Mouse (Mus musculus) stomach, postnatal 0 days (tissue): ENCODE data around the gene Rcor2. TPM values are rescaled to one million over a fixed set of nuclear protein-coding genes. Genes with fewer than 3 reads are reported as not detected.

Experiments used
- ATAC-seq: fragments of 200-750 bp; cut with Nextera tagmentation; 2 replicates; pipeline ENCODE4 v1.8.0; 2017; ENCODE audit not compliant: low FRiP score, low TSS enrichment
- DNase-seq: peaks from one replicate; pipeline ENCODE4 v3.0.0-alpha.2; 2016; ENCODE audit warnings: low spot score
- H3K27ac ChIP-seq: fragments of 300-500 bp; sonication (generic); replicated peaks from 2 replicates; pipeline ENCODE4 v1.5.1; 2014; ENCODE audit warnings: mild to moderate bottlenecking, control low read depth
- H3K27me3 ChIP-seq: fragments of 300-500 bp; sonication (generic); 2 replicates; pipeline ENCODE4 v1.6.1; 2014; ENCODE audit warnings: low read length; ENCODE audit not compliant: control insufficient read depth, insufficient read depth
- H3K36me3 ChIP-seq: fragments of 300-500 bp; sonication (generic); 2 replicates; pipeline ENCODE4 v1.6.1; 2014; ENCODE audit warnings: low read length, mixed read lengths; ENCODE audit not compliant: control insufficient read depth, insufficient read depth
- H3K4me1 ChIP-seq: fragments of 300-500 bp; sonication (generic); replicated peaks from 2 replicates; pipeline ENCODE4 v1.6.1; 2014; ENCODE audit warnings: antibody characterized with exemption; ENCODE audit not compliant: control insufficient read depth, insufficient read depth
- H3K4me2 ChIP-seq: fragments of 300-500 bp; sonication (generic); replicated peaks from 2 replicates; pipeline ENCODE4 v1.6.1; 2014; ENCODE audit warnings: low read depth, mild to moderate bottlenecking, control low read depth, moderate library complexity
- H3K4me3 ChIP-seq: fragments of 300-500 bp; sonication (generic); 2 replicates; pipeline ENCODE4 v1.5.1; 2014; ENCODE audit warnings: low read depth, low read length, control low read depth
- H3K9ac ChIP-seq: fragments of 300-500 bp; sonication (generic); 2 replicates; pipeline ENCODE4 v1.6.1; 2014; ENCODE audit warnings: mild to moderate bottlenecking, low read length, control low read depth, mixed read lengths
- H3K9me3 ChIP-seq: fragments of 300-500 bp; sonication (generic); 2 replicates; pipeline ENCODE4 v1.6.1; 2016; ENCODE audit warnings: low read length; ENCODE audit not compliant: control insufficient read depth
- CTCF ChIP-seq: IDR thresholded peaks from 2 replicates; pipeline ENCODE4 v1.5.1; 2016; ENCODE audit warnings: antibody characterized with exemption, low read depth, mild to moderate bottlenecking, moderate library complexity
- EP300 ChIP-seq: optimal IDR thresholded peaks from 2 replicates; pipeline ENCODE3; 2016; ENCODE audit warnings: antibody characterized with exemption
- WGBS: fragments of 180-500 bp; shearing (Covaris S2); extraction: QIAGEN DNeasy Blood & Tissue Kit; methylation state at CpG from one replicate; pipeline ENCODE4 v1.1.7; 2014; 5-methylcytosine and 5-hydroxymethylcytosine counted together
- polyA plus RNA-seq: library from polyadenylated mRNA; unstranded; fragments of >200 nt; fragmentation: Nextera tagmentation; extraction: Ambion mirVana; gene quantifications from 2 replicates; pipeline ENCODE4 v1.2.1, GENCODE M21; 2015

The Rcor2 gene
- polyA plus RNA-seq, 1 experiment from 2014 or later, result 2.4 TPM

- DNase-seq, result no peak
- Histone ChIP-seq H3K4me1 (no peaks in the 10 kb centered on the region; the same call in 1 of the 2 replicates), H3K27ac (no peak overlapping the region), H3K9me3 (no peaks in the 10 kb centered on the region), H3K36me3 (peaks cover 60% of the 10 kb centered on the region), H3K4me3 (no peak overlapping the region), H3K9ac (no peak overlapping the region), H3K27me3 (no peaks in the 10 kb centered on the region), H3K4me2 (no peak overlapping the region)
- ATAC-seq, result no peak
- no peak for TF ChIP-seq CTCF
- no peak for TF ChIP-seq EP300
- 83% methylated on average over 18 of the region's 18 CpGs for WGBS
These were observed 13.6 kb downstream of the Rcor2 start for GRCm38 (mm10) chr19:7280557-7281330.

GRCm38 (mm10) chr19:7286563-7287315 is 19.6 kb downstream of the Rcor2 start:
- Histone ChIP-seq H3K9me3 (no peaks in the 10 kb centered on the region), H3K4me2 (no peak overlapping the region), H3K36me3 (peaks cover 42% of the 10 kb centered on the region), H3K4me3 (no peak overlapping the region), H3K27ac (no peak overlapping the region), H3K27me3 (no peaks in the 10 kb centered on the region), H3K4me1 (no peaks in the 10 kb centered on the region), H3K9ac (no peak overlapping the region)
- ATAC-seq (no peak), DNase-seq (no peak)
- TF ChIP-seq CTCF, result no peak
- TF ChIP-seq EP300, result no peak
- 83% methylated on average over 12 of the region's 12 CpGs for WGBS

GRCm38 (mm10) chr19:7288288-7288687 is 21.2 kb downstream of the Rcor2 start:
- Histone ChIP-seq H3K27ac (no peak overlapping the region), H3K9ac (no peak overlapping the region), H3K4me3 (no peak overlapping the region), H3K4me2 (no peak overlapping the region), H3K4me1 (peaks cover 2% of the 10 kb centered on the region; the same call in 1 of the 2 replicates), H3K36me3 (peaks cover 27% of the 10 kb centered on the region), H3K27me3 (no peaks in the 10 kb centered on the region), H3K9me3 (no peaks in the 10 kb centered on the region)
- DNase-seq (no peak), ATAC-seq (no peak)
- TF ChIP-seq EP300 (no peak), CTCF (no peak)
- 91% methylated on average over 2 of the region's 3 CpGs for WGBS

GRCm38 (mm10) chr19:7289767-7290166 is 22.6 kb downstream of the Rcor2 start:
- peaks cover 14% of the 10 kb centered on the region for H3K36me3 ChIP-seq
- peaks cover 2% of the 10 kb centered on the region; the same call in 1 of the 2 replicates for H3K4me1 ChIP-seq
- 0 out of 2 replicates have a peak overlapping the region, but pooled peaks have one; percentile 18 for H3K27ac ChIP-seq
- WGBS, result 27% methylated on average over 2 of the region's 2 CpGs
- ATAC-seq (peak; percentile 60), DNase-seq (peak; percentile 64)
- no peak overlapping the region for H3K4me3 ChIP-seq
- no peak overlapping the region for H3K9ac ChIP-seq
- TF ChIP-seq EP300 (no peak), CTCF (no peak)
- no peaks in the 10 kb centered on the region for H3K9me3 ChIP-seq
- no peaks in the 10 kb centered on the region for H3K27me3 ChIP-seq
- no peak overlapping the region for H3K4me2 ChIP-seq

- Histone ChIP-seq H3K27me3 (no peaks in the 10 kb centered on the region), H3K4me1 (peaks cover 4% of the 10 kb centered on the region), H3K4me2 (no peak overlapping the region), H3K36me3 (peaks cover 5% of the 10 kb centered on the region; the same call in 1 of the 2 replicates), H3K27ac (no peak overlapping the region), H3K9ac (no peak overlapping the region; the same call in 1 of the 2 replicates), H3K9me3 (no peaks in the 10 kb centered on the region), H3K4me3 (no peak overlapping the region)
- no peak for DNase-seq
- TF ChIP-seq CTCF (no peak), EP300 (no peak)
- 64% methylated on average over 7 of the region's 7 CpGs for WGBS
- no peak for ATAC-seq
These were observed 25.0 kb downstream of the Rcor2 start for GRCm38 (mm10) chr19:7291958-7292709.
